Comparison of ENCODE assay signal across 7 mouse cellular contexts in genomic region chr4:145744935-145745644, GRCm38 (mm10).
A peak's percentile ranks its signal among the peaks of the same experiment; 100 is the strongest.
DNase-seq lines count a peak whose midpoint lies in the region; ATAC-seq lines count a peak whose summit lies in the region.
"Not testable (repeated sequence)": the region's sequence is repeated elsewhere in the genome, so short reads cannot be mapped to it uniquely, and the experiment has no call there.

No protein-coding gene starts in this region.

- peak; percentile 95 for ATAC-seq in forebrain, embryonic 11.5 days (replicated peaks; ENCODE audit: low FRiP score)
- ATAC-seq in heart, embryonic 15.5 days (replicated peaks; ENCODE audit: insufficient number of reproducible peaks, insufficient read depth, low FRiP score, low read depth): peak; percentile 78
- ATAC-seq in liver, embryonic 12.5 days: peak; percentile 82
- peak; percentile 83 for ATAC-seq in midbrain, embryonic 13.5 days

- DNase-seq in adrenal gland, postnatal 10 days: peak; percentile 7
- peak; percentile 71 for DNase-seq in forebrain, embryonic 11.5 days (ENCODE audit: low spot score)
- peak; percentile 1 for DNase-seq in kidney, adult 11 months
- peak; percentile 1 to 3 for DNase-seq in spleen, adult 18-20 months

- H3K4me2 ChIP-seq in forebrain, embryonic 11.5 days (ENCODE audit: low read depth, low read length, severe bottlenecking): peak overlapping the region; percentile 39; the same call in 1 of the 2 replicates
- peak overlapping the region; percentile 60 for H3K4me2 ChIP-seq in heart, embryonic 15.5 days
- peak overlapping the region; percentile 58 for H3K4me2 ChIP-seq in liver, embryonic 12.5 days
- H3K4me2 ChIP-seq in midbrain, embryonic 13.5 days (replicated peaks): peak overlapping the region; percentile 46

- H3K9me3 ChIP-seq in forebrain, embryonic 11.5 days (ENCODE audit: control insufficient read depth, low read length); heart, embryonic 15.5 days (replicated peaks); liver, embryonic 12.5 days (replicated peaks); midbrain, embryonic 13.5 days: not testable (repeated sequence)

- not testable (repeated sequence) for H3K36me3 ChIP-seq in forebrain, embryonic 11.5 days (ENCODE audit: control insufficient read depth, insufficient read depth, low read length); heart, embryonic 15.5 days; liver, embryonic 12.5 days; midbrain, embryonic 13.5 days

- not testable (repeated sequence) for H3K27ac ChIP-seq in forebrain, embryonic 11.5 days (ENCODE audit: low read depth, low read length); heart, embryonic 15.5 days; liver, embryonic 12.5 days; midbrain, embryonic 13.5 days

- 2% methylated on average over 40 of the region's 83 CpGs for WGBS in forebrain, embryonic 11.5 days
- 2% methylated on average over 49 of the region's 83 CpGs for WGBS in heart, embryonic 15.5 days
- WGBS in liver, embryonic 12.5 days (ENCODE audit: insufficient replicate concordance): 3% methylated on average over 46 of the region's 83 CpGs
- 2% methylated on average over 38 of the region's 83 CpGs for WGBS in midbrain, embryonic 13.5 days

- H3K9ac ChIP-seq in forebrain, embryonic 11.5 days (ENCODE audit: low read length); heart, embryonic 15.5 days; liver, embryonic 12.5 days; midbrain, embryonic 13.5 days (replicated peaks): not testable (repeated sequence)

- H3K4me3 ChIP-seq in forebrain, embryonic 11.5 days (ENCODE audit: low read depth, low read length): peak overlapping the region; percentile 19
- peak overlapping the region; percentile 40 for H3K4me3 ChIP-seq in heart, embryonic 15.5 days
- peak overlapping the region; percentile 34 for H3K4me3 ChIP-seq in liver, embryonic 12.5 days
- H3K4me3 ChIP-seq in midbrain, embryonic 13.5 days (replicated peaks): peak overlapping the region; percentile 34

- H3K4me1 ChIP-seq in forebrain, embryonic 11.5 days (replicated peaks; ENCODE audit: control insufficient read depth, insufficient read depth, low read length); heart, embryonic 15.5 days (replicated peaks); liver, embryonic 12.5 days; midbrain, embryonic 13.5 days (replicated peaks): not testable (repeated sequence)

- H3K27me3 ChIP-seq in forebrain, embryonic 11.5 days (ENCODE audit: control insufficient read depth, insufficient read depth, low read length); heart, embryonic 15.5 days; liver, embryonic 12.5 days (replicated peaks); midbrain, embryonic 13.5 days: not testable (repeated sequence)

Comparison
In these comparisons a context has a peak if more than half of its experiments do, and no peak if none do; other contexts are left out.
1. DNase-seq: peak in every context shown above with its lines; median percentile 71 in forebrain, embryonic 11.5 days; 7 in adrenal gland, postnatal 10 days; 2 in spleen, adult 18-20 months; 1 in kidney, adult 11 months.